Mouse (Mus musculus): ENCODE data around the gene Prr5.

DNA sequence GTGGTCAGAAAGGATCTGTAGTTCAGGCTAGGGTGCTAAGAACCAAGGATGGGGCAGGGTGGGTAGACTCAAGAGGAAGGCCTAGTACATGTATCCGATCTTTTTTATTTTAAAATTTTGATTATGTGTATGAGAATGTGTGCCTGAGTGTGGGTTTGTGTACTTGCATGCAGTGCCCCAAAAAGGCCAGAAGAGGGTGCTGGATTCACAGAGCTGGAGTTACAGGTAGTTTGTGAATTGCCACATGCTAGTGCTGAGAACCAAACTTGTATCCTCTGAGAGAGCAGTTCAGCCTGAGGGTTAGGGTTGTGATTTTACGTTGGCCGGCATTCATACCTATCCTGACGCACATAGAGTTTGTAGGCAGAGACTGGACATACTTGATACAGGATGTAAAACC is 9.7 kb downstream of the Prr5 start:
- TF ChIP-seq CTCF (conservative IDR thresholded peaks at IDR 0.05; ENCODE audit: insufficient read depth, insufficient read length, low read depth, low read length) (peak; percentile 62), POLR2A (IDR thresholded peaks at IDR 0.05; ENCODE audit: low read depth, low read length) (no peak)
